Mouse (Mus musculus) 3134 (cell line): ENCODE data around the gene Spz1.
A peak's percentile ranks its signal among the peaks of the same experiment; 100 is the strongest.
"Not testable (repeated sequence)": the region's sequence is repeated elsewhere in the genome, so short reads cannot be mapped to it uniquely, and the experiment has no call there.

Experiments used
- DNase-seq: peaks from one replicate; pipeline ENCODE4 v3.0.0-alpha.2; 2011; ENCODE audit warnings: low spot score; ENCODE audit not compliant: insufficient read length; ENCODE audit errors: extremely low read depth

Spz1 gene

GRCm38 (mm10) chr13:92576072-92576471 lies at the start of gene Spz1:
Spz1 (minus strand) TSS chr13:92576172.
- no peak for DNase-seq

DNA sequence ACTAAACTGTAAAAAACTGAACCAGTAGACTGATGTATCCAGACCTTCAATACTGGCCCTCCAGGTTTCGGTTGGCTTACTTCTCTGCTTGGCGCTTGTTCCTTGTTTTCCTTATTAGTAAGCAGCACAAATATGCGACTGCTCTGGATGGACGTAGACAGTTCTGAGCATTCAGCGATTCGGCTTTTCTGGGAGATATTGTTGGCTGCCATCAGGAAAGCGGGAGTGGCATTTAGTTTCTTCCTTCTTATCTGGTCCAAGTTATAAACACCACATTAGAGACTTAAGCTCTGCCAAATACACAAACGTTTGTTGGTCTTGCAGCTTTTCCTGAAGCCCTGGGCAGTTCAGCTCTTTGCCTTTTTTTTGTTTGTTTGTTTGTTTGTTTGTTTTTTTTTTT lies 40.5 kb upstream of the Spz1 start:
- DNase-seq = no peak

DNA sequence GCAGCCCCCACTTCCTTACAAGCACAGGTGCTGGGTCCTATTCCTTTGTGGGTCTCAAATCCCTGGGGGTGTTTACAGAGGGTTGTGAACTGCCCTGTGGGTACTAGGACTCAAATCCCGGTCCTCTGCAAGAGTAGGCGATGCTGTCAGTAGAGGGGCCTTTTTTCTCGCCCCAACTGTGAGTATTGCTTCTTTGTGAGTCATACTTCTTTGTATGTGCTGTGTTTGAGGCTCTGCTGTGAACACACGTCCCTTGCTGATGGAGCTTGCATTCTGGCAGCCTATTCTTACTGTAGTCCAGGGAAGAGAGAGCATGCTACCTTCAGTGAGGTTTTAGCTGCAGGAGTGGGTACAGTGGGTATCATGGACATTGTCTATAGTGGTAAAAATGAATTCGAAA lies 39.2 kb upstream of the Spz1 start:
- DNase-seq = no peak

GRCm38 (mm10) chr13:92613094-92613493 lies 37.1 kb upstream of the Spz1 start:
- DNase-seq = no peak

DNA sequence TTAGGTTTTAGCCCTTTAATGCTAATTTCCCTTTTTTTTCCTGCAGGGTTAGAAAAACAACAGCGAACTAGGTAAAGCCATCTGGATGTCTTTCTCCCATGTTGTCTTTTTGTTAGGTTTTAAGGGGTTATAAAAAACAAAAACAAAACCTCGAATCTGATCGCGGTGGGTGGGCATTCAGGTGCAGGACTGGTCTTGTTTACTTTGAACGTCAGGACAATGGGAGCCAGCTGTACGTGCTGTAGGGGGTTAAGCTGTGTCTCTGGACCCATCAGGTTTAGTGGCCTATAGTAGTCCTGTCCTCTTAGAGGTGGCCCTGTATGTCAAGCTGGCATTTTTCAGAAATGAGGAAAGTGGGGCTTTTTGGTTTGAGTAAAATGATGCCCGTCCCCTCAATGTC lies 35.9 kb upstream of the Spz1 start:
- DNase-seq = no peak

DNA sequence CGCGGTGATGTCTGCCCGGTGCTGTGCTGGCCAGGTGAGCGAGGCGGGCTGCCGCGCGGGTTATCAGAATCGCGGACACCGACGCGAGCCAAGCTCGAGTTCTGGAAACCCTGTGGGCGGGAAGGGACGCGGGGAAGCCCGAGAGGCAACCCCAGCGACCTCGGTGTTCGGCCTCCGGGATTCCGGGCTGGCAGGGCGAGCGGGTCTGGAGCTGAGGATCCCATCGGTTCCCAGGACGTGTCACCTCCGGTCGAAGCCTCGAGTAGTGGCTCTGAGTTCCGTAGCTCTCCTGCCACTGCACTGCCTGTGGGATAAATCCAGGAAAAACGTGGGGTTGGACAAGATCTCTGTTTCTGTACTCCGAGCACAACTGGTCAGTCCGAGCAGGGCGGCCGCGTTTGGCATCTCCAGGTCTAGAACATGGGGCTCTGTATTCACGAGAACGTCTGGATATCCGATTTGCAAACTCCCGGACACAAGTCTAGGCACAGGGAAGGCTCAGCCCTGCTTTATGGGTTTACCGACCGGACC lies 35.3 kb upstream of the Spz1 start:
- DNase-seq = no peak

DNA sequence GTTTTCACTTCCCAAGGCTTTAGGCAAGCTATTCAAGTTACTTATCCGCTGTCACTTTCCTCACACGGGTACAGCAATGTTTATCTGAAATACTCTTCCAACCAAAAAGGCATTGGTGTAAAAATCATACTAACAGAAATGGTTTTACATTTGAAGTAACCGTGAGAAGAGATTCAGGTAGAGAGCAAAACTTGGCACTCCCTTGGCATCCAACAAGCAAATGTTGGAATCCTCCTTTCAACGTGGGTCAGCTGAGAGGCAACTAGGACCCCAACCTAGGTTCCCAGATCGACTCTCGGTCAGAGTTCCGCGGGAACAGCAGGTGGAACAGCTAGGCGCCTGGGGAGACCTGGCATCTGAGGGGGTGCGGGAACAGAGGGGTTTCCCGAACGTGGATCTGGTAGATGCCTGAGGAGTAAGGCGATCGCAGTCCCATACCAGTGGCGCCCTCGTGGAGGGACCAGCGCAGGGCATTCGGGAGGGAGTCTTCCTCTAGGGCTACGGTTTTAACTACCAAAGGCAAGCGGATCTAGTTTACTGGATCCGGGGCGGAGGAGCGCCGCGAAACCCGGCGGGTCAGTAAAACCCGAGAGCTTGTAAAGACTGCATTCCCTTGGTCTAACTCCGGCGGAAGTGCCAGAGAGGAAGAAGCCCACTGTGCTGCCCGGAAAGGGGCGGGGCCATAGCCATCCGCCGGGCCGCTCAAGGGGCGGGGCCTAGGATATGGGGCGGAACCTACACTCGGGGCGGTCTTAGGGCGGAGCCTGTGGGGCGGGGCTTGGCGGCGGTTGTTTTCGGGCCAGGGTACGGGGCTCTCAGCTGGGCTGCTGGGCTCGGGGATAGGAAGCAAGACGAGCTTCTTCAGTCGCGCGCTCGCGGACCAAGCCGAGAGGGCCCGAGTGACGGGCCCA lies 34.6 kb upstream of the Spz1 start, which contains the start of gene Serinc5:
Gene Serinc5, plus strand, starts transcription at position 781 of the 911 bp plus-strand sequence.
- peak; percentile 76 for DNase-seq

GRCm38 (mm10) chr13:92609486-92610310 lies 33.7 kb upstream of the Spz1 start:
- no peak for DNase-seq

- DNase-seq = not testable (repeated sequence)
Observed at GRCm38 (mm10) chr13:92605306-92605705, 29.3 kb upstream of the Spz1 start.

DNA sequence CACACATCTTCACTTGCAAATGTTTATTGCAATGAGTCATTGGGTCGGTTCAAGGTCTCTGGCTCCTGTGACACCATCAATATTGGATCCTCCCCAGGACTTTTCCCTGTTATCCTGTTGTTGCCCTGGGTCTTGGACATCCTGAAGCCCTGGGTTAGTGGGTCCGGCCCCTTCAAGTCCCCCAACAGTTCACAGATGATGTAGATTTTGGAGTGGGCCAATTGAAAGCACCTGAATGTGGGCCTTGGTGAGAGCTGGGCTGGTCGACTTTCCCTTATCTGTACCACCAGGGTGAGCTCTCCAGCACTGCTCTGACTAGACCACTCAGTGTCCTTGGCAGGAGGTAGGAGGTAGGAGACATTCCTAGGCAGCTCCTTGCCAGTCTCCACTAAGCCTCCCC lies 19.5 kb upstream of the Spz1 start:
- no peak for DNase-seq

GRCm38 (mm10) chr13:92594907-92595306 lies 18.9 kb upstream of the Spz1 start:
- no peak for DNase-seq

- DNase-seq = no peak
Observed at GRCm38 (mm10) chr13:92594481-92594880, 18.5 kb upstream of the Spz1 start.

- DNase-seq = no peak
Observed at GRCm38 (mm10) chr13:92593731-92594396, 17.9 kb upstream of the Spz1 start.

DNA sequence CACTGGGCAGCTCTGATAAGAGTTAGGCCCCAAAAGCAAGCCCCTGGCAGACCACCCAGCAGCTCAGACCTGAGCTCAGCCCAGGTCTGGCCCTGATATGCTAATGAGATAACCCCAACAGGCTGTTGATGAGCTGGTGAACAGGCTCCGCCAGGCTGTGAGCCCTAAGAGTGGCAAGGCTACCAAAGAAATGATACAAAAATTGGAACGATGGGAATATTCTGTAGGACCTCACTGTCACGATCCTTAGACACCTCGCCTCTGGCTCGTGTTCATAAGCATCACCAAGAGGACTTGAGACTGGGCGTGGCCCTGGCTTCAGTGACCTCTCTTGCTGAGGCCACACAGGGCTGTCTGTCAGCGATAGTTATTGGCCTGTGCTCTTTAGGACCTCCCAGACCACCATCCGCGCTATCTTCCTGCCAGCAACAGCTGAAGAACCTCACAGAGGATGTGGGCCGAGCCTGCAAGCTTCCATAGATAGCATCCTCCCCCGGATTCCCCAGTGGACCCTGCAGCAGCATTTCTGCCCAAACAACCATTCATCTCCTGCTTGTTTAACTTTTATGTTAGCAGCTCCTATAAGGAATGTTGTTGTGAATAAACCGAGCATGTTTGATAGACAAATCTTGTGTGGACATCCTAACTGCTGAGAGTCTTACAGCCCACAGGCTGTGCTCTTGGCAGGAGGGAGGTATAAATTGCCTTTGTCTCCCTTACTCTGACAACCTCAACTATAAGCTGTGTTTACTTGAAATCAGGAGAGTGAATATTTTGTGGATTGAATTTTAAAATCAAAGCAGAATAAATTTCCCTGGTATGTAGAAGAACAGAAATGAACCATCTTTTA lies 17.0 kb upstream of the Spz1 start:
- no peak for DNase-seq

DNA sequence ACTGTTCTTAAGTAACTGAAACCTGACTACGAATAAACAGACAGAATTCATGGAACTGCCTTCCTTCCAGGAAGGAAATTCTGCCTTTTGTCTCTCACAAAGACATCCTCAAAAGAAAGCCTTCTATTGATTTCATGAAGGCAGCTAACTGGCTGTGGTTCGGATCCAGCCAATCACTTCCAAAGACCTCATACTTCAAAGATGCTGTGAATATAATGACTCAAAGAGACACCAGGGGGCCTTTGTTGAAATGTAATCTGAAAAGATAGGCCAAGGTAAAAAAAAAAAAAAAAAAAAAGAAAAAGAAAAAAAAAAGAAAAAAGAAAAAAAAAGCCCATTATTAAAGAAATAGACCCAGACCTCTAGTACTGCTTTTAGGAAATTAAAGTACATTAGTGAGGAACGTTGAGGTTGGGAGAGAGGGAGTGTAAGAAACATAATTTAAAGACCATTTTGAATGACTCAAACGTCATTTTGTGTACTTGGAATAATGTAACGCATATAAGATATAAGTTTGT lies 16.4 kb upstream of the Spz1 start:
- no peak for DNase-seq

DNA sequence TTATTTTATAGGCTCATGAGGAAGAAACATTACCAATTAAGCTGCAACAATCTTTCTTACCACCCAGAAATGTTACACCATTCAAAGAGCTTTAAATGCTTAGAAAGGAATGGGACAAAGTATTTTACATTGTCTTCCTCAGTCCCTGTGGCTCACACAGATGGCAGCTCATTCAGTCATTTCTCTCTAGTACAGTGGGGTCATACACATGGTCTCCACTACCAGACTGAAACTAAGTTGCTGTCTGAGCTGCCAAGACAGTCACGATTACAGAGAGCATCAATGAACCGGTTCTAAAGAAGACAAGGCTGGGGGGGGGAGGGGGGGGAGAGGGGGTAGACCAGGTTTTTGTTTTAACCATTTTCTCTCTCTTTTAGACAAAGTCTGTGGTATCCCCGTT lies 15.3 kb upstream of the Spz1 start:
- no peak for DNase-seq

DNA sequence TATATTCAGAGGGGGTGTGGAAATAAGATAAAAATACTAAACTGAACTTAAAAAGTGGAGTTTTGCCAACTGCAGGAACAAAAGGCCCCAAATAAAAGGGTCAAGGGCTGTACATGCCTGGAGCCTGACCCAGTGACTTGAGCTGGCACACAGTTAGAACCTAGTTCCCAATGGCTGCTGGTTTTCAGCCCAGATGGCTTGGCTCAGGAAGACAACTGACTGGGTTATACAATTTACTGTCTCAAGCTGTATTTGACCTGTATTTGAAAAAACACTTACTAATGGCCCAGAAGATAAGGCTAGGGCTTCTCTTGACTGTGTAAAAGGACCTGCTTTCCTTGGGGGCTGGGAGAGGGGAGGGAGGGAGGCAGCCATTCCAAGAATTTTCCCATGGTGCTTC lies 13.3 kb upstream of the Spz1 start:
- DNase-seq = no peak

DNA sequence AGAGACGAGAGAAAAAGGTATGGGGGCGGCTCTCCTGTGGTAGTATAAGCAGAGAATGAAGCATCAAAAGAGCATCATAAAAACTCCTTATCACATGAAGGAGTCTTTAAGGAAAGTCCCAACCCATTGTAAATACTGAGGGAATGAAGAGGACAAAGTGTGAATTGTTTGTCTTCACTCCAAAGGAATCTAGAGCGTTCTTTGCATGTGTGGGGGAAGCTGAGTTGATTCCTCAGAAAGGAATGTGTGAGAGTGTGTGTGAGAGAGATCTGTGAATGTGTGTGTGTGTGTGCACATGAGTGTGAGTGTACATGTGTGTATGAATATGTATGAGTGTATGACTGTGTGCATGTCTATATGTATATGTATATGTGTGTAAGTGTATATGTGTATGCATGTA lies 12.7 kb upstream of the Spz1 start:
- DNase-seq = no peak

DNA sequence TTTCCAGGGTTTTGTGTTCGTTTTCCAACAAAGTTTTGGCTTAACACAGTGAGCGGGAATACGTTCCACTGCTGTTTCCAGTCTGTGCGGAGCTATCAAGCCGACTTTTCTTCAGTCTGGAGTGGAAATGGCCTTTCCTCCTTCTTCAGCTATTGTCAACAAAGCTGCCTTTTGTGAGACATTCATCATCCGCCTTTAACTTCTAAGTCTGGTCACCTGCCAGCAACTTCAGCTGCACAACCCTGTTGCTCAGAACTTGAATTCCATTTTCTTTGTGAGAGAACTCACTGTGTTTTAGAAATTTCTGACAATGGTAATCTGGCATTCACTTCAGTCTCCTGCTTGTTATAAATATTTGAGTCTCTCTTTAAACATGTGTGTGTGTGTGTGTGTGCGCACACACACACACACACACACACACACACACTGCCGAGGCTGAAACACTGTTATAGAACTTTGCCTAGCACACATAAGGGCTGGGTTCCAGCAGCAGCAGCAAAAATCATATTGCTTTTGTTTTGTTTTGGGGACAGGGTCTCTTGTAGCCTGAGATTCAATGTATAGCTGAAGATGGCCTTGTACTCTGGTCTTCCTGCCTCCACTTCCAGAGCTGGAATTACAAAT lies 8.2 kb upstream of the Spz1 start:
- DNase-seq = no peak
